Mouse (Mus musculus): ENCODE measurements around the gene Prkca.

Prkca gene

GRCm38 (mm10) chr11:107989241-107989640, 354.5 kb downstream of the Prkca start:
- DNase-seq: no peak

GRCm38 (mm10) chr11:107985941-107986340, 357.8 kb downstream of the Prkca start:
- no peak for DNase-seq

- DNase-seq: no peak
These were observed 359.8 kb downstream of the Prkca start for GRCm38 (mm10) chr11:107983883-107984282.

GRCm38 (mm10) chr11:107983224-107983623, 360.5 kb downstream of the Prkca start:
- DNase-seq: no peak

GRCm38 (mm10) chr11:107982225-107982896, 361.4 kb downstream of the Prkca start:
- DNase-seq: peak; percentile 27 to 69

GRCm38 (mm10) chr11:107979497-107980174, 364.1 kb downstream of the Prkca start:
- DNase-seq: no peak

GRCm38 (mm10) chr11:107969943-107970342, 373.8 kb downstream of the Prkca start:
- no peak for DNase-seq

- peak in 1 of 2 experiments; percentile 12 for DNase-seq
These were observed 375.6 kb downstream of the Prkca start for GRCm38 (mm10) chr11:107968147-107968546.

GRCm38 (mm10) chr11:107966229-107966628, 377.5 kb downstream of the Prkca start:
- no peak for DNase-seq

GRCm38 (mm10) chr11:107965449-107965848, 378.3 kb downstream of the Prkca start:
- no peak for DNase-seq

- DNase-seq: no peak
These were observed 386.0 kb downstream of the Prkca start for GRCm38 (mm10) chr11:107957566-107958350.

GRCm38 (mm10) chr11:107955191-107956062, 388.3 kb downstream of the Prkca start:
- no peak for DNase-seq

GRCm38 (mm10) chr11:107951431-107951830, 392.3 kb downstream of the Prkca start:
- DNase-seq: no peak

GRCm38 (mm10) chr11:107950658-107951057, 393.1 kb downstream of the Prkca start:
- no peak for DNase-seq

GRCm38 (mm10) chr11:107950211-107950610, 393.5 kb downstream of the Prkca start:
- DNase-seq: peak; percentile 18 to 34

- DNase-seq: no peak
These were observed 395.8 kb downstream of the Prkca start for GRCm38 (mm10) chr11:107947951-107948350.

GRCm38 (mm10) chr11:107946823-107947222, 396.9 kb downstream of the Prkca start:
- DNase-seq: no peak

GRCm38 (mm10) chr11:107936929-107937328, 406.8 kb downstream of the Prkca start:
- no peak for DNase-seq

GRCm38 (mm10) chr11:107931721-107932120, 412.0 kb downstream of the Prkca start:
- no peak for DNase-seq

GRCm38 (mm10) chr11:107931288-107931687, 412.4 kb downstream of the Prkca start:
- no peak for DNase-seq

GRCm38 (mm10) chr11:107929712-107930111, 414.0 kb downstream of the Prkca start:
- no peak for DNase-seq

GRCm38 (mm10) chr11:107919852-107920508, 423.7 kb downstream of the Prkca start:
- peak in 1 of 2 experiments; percentile 51 for DNase-seq
